Mouse (Mus musculus): ENCODE data around the gene Kmt2d.

The Kmt2d gene

DNA sequence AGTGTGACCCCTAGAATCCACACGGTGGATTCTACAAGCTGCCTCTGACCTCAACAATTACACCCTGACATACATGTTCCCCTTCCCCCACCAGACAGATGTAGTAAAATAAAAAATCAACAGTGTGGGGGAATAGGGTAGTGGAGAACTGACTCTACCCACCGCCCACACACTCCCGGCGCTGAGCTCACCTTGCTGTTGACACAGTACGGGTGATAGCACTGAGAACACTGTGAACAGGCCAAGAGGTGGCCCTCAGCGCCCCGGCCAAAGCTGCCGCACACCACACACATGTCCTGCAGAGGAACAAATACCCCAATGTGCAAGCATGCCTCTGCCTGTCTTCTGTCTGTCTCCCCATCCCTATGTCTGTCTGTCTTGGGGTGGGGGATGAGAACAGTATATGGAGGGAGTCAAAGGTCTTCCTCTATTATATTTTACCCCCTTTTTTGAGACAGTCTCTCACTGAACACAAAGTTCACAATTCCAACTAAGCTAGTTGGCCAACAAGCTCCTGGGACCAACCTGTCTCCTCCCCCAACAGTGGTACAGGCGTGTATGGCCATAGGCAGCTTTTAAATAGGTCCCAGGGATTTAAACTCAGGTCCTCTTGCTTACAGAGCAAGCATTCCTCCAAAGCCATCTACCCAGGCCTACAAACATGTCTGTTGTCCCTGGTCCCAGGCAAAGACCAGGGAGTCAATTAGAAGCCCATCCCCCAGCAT, 11.5 kb downstream of the Kmt2d start:
- DNase-seq (ENCODE audit: extremely low read depth, low read depth): no peak

DNA sequence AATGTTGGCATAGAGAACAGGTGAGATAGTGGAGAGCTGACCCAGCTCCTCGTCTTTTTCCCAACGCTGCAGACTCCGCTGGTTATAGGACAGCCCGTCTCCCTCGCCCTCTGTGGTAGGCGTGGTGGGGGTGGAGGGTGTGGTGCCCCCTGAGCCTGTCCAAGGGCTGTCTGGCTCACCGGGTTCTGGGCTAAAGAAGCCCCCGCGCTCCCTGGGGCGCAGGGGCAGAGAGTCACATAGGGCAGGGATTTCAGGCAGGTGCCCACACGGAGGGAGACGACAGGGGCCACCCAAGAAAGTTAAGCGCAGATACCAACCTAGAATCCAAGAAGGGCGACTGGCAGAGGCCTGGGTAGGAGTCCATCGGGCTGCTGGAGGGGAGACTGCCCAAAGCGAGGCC, 16.8 kb downstream of the Kmt2d start:
- no peak for DNase-seq (ENCODE audit: extremely low read depth, low read depth)

DNA sequence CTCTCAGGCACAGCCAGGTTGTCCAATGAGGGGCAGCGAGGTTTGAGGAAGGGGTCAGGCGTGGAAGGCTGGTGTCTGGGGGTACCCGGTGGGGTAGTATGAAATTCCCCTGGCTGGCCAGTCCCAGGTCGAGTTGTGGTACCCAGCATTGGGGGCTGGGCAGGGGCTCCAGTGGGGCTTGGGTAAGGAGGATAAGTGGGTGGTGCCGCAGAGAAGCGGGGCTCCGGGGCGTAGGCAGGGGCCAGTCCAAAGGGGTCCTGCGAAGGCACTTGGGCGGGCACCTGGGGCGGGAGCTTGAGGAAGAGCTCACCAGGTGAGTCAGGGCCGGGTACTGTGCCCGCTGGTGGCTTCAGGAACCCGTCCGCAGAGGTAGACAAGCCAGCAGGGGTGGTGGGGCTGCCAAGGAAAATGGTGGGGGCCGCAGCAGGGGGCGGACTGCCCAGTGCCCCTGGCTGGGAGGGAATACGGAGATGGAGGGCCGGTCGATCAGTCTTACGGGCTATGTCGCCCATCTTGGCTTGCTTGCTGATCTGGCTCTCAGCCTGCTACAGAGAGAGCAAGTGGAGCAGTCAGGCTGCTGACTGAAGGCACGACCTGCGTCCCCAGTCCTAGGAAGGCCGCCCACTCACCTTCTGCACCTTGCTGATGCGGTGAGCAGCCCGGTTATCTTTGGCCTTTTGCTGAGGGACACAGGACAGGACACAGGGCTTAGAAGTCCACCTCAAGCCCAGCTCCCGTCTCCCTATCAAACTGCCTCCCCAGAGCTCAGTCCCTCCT, 17.7 kb downstream of the Kmt2d start:
- no peak for DNase-seq (ENCODE audit: extremely low read depth, low read depth)

DNA sequence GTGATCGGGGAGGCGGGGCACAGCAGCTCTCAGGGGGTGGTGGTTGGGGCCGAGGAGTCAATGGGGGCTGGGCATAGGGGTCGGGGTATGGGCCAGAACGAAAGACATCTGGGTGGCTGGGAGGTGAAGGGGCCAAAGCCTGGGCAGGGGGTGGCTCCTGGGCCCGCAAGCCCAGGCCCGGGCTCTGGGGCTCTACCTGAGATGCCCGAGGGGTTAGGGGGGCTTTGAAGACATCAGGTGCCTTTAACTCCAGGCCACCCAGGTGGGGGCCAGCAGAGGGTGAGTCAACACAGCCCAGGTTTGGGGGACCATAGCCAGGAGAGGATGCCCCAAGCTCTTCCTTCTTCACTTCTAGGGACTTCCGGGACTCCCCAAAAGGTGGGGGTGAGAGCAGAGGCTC, 18.3 kb downstream of the Kmt2d start:
- DNase-seq (ENCODE audit: extremely low read depth, low read depth): no peak

DNA sequence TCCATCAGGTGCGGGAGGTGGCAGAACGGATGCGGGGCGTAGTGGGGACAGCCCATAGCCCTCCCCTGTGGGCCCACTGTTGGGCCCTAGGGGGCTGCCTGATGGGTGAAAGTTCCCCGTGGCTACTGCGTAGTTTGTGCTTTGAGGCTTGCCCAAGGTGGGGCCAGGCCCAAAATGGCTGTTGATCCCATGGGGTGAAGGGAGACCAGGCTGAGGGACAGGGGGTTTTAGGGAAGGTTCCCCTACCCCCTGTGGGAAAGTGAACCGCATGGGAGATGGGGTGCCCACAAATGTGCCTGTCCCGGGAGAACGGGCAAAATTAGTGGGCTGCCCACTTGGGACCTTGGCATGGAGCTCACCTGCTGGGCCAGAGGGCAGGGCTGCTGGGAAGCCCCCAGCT, 18.9 kb downstream of the Kmt2d start:
- DNase-seq (ENCODE audit: extremely low read depth, low read depth): no peak

DNA sequence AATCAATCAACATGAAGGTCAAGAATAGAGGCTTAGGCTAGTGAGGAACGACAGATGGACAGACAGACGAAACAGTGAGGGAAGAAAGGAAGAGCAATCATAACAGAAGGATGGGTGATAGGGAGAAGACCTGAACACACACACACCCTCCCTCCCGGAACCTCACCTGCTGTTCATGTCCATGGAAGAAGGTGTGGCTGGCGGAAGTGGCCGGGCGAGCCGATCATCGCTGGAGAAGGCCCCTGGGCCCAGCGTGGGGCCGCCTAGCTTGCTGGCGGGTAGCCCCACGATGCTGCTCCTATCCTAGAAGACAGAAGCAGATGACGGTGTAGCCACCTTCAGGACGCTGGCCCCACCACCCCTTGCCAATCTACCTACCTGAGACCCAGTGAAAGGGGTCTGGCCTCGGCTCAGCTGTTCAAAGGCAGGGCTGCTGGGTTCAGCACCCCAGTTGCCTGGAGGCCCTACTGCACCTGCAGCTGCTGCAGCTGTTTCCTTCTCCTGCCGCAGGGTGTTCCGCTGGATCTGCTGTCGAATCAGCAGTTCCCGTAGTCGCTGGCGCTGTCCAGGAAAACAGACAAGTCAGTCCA, 19.7 kb downstream of the Kmt2d start:
- DNase-seq (ENCODE audit: extremely low read depth, low read depth): no peak

DNA sequence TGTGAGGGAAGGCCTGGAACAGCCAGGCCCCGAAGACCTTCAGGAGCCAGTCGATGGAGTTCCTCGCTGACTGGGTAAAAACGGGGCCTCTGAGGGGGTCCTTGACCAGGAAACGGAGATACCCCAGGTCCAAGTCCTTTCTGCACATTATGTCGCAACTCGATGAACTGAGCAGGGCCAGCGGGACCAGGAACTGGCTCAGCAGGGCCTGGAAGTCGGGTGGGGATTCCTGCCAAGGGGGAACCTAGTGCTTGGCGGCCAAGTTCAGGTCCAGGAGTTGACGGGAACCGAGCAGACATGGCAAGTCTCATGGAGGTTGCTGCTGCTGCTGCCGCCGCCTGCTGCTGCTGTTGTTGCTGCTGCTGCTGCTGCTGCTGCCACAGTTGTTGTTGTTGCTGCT, 20.3 kb downstream of the Kmt2d start:
- no peak for DNase-seq (ENCODE audit: extremely low read depth, low read depth)

DNA sequence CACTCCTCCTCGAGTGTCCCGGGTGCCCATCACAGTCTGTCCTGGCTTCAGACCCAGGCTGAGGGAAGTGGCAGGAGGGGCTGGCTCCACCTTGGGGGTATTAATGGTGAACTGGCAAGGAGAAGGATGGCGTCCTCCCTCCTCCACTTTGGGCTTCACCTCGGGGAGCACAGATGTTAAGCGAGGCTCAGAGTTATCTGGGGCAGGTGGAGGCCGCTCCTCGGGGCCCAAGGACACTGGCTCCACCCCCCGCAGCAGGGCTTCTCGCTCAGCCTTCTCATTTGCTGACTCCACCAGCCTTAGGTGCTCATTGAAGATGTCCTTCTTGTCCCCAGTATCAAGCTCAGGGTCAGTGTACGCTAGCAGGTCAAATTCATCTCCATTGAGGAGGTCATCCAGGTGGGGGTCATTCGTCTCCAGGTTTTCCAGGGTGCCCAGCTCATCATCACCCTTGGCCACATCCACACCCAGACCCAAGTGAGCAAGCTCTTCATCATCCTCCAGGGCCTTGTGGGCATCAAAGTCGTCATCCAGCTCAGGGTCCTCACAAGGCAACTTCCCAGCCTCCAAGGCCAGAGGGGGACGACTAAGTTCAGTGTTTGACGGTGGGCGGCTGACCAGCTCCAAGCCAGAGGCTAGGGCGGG, 20.9 kb downstream of the Kmt2d start:
- DNase-seq (ENCODE audit: extremely low read depth, low read depth): no peak

DNA sequence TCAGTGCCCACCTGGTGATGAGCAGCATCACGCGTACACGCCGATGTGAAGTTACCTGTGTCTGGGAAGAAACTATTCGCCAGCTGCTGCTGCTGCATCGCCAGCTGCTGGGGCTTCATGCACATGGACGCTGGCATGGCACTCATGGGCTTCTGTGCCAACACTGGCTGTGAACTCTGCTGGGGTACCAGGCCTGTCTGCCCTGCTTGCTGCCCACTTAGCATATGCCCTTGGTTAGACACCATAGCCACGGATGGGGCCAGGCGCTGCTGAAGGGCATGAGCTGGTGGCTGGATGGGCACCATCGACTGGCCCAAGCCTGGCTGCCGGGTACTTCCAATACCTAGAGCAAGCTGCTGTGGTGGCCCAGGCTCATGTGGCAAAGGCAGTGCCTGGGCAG, 21.8 kb downstream of the Kmt2d start:
- DNase-seq (ENCODE audit: extremely low read depth, low read depth): no peak

DNA sequence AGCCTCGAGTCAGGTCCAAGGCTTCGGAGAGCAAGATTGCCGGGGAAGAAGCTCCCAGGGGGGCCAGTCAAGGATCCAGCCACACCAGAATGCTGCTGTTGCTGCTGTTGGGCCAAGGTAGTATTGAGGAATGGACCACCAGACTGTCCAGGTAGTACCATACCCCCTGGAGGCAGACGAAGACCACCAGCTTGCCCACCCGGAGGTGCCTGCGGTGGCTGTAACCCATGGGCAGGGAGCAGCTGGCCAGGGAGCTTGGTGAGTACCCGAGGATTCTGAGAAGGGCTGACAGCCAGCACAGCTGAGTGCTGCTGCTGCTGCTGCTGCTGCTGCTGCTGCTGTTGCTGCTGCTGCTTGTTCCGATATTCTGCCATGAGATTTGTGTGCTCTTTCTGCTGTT, 24.9 kb downstream of the Kmt2d start:
- DNase-seq (ENCODE audit: extremely low read depth, low read depth): no peak

DNA sequence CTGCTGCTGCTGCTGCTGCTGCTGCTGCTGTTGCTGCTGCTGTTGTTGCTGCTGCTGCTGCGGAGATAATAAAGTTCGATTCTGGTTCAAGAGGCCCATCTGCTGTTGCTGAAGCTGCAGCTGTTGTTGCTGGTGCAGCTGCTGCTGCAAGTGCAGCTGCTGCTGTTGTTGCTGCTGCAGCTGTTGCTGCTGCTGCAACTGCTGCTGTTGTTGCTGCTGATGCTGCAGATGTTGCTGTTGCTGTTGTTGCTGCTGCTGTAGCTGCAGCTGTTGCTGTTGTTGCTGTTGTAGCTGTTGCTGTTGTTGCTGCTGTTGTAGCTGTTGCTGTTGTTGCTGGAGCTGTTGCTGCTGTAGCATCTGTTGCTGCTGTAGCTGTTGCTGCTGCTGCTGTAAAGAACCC, 25.9 kb downstream of the Kmt2d start:
- no peak for DNase-seq (ENCODE audit: extremely low read depth, low read depth)

DNA sequence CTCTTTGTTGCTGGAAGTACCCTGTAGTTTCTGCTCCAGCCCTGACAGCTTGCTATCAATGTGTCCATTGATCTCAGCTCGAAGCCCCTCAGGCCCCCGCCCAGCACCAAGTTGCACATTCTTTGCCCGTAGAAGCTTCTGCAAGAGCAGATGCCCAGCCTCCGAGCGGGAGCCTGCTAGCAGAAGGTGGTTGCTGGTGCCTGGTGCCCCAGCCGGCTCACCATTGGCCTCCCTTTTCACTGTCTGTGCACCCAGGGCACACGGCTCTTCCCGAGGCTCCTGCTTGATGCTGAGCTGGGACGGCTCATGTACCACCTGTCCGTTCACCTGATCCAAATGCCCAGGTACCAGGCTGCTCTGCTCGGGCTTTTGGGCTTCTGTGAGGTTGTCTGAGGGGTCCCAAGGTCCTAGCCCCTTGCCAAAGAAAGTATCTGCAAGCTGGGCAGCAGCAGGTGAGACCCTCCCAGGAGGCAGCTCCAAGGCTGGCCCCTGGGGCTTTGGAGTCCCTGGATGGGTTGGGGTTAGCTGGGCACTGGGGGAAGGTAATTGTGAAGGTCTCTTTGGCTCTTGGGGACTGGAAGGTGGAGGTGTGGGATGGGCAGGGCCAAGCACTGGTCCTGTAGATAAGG, 27.3 kb downstream of the Kmt2d start:
- no peak for DNase-seq (ENCODE audit: extremely low read depth, low read depth)

DNA sequence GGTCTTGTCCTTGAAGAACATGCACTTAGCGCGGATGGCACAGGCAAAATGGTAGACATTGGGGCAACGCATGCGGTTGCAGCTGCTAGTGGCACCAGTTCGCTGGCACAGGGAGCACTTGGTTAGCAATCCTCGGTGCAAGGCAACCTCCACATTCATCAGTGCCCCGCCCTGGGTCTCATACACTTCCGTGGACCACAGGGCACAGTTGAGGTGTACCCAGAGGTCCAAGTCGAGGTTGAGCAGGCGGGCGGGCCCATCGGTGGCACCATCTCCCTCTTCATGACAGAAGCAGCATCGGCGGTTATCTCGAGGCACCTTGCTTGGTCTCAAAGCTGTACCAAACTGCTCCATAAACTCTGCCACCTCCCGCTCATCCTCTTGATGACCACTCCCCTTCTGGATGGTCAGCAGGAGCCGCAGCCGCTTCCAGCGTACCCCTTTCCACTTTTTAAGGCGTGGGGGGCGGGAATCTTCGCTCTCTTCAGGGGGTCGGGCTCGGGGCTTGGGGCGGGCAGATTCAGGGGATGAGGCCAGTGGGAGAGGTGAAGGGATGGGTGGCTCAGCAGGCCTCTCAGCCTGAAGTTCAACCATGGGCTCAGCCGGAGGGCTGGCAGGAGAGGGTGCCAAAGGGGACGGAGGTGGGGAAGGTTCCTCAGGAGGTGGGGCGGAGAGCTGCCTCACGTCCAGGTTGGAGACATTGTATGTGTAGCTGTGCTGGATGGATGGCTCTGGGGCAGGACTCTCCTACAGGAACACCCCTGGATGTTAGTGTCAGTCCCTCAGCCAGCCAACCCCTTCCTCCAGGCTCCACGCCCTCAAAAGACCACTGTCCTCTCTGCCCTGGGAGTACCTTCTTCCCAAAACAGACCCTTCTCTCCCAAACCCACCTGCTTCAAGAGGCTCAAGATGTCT, 31.1 kb downstream of the Kmt2d start:
- DNase-seq (ENCODE audit: extremely low read depth, low read depth): no peak

DNA sequence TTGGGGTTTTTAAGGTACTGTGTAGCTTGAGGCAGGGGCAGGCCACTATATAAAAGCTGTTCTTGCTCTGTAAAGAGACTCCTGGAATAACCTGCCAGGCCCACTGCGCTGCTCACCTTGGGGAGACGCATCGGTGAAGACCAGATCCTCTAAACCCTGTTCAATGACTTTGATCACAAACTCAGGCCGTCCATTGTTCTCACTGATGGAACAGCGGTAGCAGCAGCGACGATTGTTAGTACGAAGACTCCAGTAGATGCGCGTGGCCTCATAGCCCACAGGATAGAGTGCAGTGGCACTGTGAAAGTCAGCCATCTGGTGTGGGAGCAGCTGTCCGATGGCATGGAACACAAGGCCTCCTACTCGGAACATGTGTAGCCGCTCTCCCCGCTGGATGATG, 31.8 kb downstream of the Kmt2d start:
- DNase-seq (ENCODE audit: extremely low read depth, low read depth): no peak

DNA sequence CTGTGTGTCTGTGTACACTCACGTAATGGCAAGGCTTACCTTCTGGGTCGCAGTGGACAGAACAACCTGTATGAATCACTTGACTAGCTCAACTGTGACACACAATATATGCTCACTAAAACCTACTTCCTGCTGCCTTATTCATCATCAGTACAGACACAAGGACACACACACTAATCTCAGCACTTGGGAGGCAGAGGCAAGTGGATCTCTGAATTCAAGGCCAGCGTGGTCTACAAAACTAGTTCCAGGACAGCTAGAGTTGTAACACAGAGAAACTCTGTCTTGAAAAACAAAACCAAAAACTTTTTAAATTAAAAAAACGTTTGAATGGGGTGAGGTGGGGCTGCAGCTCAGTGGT, 33.3 kb downstream of the Kmt2d start:
- no peak for DNase-seq (ENCODE audit: extremely low read depth, low read depth)

DNA sequence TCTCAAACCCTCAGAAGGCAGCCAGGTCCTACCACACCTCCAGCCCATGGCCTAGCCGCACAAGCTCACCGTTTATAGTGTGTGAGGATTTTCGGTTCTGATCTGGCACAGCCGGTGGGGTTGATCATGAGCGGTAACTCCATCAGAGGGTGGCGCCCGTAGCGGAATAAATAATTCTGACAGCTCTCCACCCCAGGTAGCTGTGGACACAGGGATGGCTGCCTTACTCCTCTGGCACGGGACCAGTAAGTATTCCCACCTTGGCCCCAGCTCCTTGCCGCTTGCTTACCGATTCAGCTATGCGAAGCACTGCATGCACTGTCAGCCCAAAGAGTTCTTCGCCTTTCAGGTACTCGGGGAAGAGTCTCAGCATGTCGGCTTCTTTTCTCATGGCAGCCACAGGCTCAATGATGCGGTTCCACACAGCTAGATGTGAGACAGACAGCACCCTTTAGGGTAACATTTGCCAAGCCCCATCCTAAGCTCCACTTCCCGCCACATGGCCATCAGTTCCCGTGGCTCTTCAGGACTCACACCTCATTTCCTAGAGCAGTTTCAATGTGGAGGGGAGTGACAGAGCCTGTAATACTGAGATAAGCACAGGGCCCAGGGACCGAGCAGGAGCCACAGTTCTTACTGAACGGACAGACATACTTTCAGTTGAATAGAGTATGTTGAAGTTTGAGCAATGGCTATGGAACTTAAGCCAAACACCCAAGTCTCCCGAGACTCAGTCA, 33.8 kb downstream of the Kmt2d start:
- DNase-seq (ENCODE audit: extremely low read depth, low read depth): no peak

DNA sequence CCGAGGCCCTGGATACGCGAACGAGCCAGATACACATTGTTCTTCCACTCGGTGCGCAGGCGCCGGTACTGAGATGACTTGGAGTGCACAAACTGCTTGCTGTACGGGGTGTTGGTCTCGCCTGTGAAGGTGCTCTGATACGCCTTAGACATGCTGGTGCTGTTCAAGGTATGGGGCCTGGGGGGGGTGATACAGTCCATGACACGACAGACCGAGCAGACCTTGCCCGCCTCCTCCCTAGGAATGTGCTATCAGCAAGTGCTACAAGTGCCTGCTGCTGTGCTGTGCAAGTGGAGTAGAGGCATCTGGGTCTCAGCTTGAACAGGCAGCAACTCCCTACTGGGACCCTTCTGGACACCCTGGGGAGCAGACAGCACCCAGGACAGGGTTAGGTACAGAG, 35.7 kb downstream of the Kmt2d start:
- DNase-seq (ENCODE audit: extremely low read depth, low read depth): no peak

DNA sequence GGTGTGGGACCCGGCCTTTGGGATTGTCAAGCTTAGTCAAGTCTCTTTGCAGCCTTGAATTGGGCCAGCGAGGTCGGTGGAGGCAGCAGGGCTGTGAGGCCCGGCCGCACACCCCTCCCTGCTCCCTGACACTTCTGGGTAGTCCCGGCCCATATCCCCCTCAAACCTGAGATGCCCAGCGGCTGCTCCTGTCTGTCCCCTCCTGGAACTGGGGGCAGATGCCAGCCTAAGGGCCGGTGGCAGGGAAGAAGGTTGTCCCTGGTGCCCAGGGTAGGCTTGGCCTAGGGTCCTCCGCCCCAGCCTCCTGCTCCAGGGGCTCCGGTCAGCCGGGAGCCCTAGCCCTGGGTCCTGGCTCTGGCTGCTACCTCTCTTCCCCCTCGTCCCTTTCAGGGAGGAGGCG, 36.9 kb downstream of the Kmt2d start:
- DNase-seq (ENCODE audit: extremely low read depth, low read depth): no peak

DNA sequence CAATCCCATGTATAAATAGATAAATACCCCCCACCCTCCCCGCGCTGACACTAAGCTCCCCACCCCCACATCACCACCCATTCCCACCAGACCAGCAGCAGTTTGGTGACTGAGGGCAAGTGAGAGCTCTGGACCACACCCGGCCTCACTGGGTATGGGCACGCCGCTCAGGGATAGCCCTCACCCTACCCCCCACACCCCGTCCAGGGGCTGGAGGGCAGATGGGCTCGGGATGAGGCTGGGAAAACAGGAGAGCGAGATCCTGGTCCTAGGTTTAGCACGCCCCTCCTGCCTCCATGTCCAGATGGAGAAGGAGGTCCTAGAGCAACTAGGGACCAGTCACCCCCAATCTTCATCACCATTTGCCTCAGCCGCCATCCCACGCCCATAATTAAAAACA, 37.7 kb downstream of the Kmt2d start:
- DNase-seq (ENCODE audit: extremely low read depth, low read depth): no peak

All from MEL-GATA-1-ER (cell line).